Mouse (Mus musculus): ENCODE measurements around the gene Ksr2. TPM values are rescaled to one million over a fixed set of nuclear protein-coding genes. Genes with fewer than 3 reads are reported as not detected.

The Ksr2 gene
- total and polyA plus RNA-seq, 2 experiments = 0.06 to 0.09 TPM

DNA sequence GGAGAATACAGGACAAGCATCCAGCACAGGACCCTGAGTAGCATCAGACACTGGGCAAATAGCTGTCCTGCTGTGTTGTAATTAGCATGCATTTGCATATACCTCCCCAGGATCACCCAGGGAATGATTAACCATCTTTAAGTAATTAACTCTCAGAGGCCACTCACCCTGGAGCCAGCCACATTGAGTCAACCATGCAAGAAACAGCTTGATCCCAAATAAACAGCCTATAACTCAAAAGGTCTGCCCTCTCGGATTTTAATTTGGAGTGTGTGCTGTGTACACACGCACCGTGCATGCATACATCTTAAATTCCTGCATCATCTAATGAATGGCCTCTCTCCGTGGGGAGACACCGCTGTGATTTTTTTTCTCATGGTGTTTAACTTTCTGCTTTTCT is 335.6 kb downstream of the Ksr2 start:
- no peak overlapping the region for H3K27ac ChIP-seq (replicated peaks; ENCODE audit: insufficient read depth, low read depth, low read length)
- whole genome bisulfite sequencing = 38% methylated on average over 5 of the region's 5 CpGs
- no peaks in the 10 kb centered on the region for H3K36me3 ChIP-seq (ENCODE audit: control insufficient read depth, insufficient read depth, low read length)
- TF ChIP-seq CTCF (IDR thresholded peaks at IDR 0.05; ENCODE audit: low read depth, low read length) = no peak
- no peak for TF ChIP-seq POLR2A (IDR thresholded peaks at IDR 0.05; ENCODE audit: extremely low read depth, insufficient read depth, low read length)
- no peak overlapping the region for H3K9ac ChIP-seq (ENCODE audit: low read depth, low read length)
- no peaks in the 10 kb centered on the region for H3K27me3 ChIP-seq (ENCODE audit: control insufficient read depth, insufficient read depth, low read length)
- H3K79me2 ChIP-seq (ENCODE audit: control insufficient read depth, insufficient read depth, low read length) = no peaks in the 10 kb centered on the region
- H3K4me3 ChIP-seq (ENCODE audit: insufficient read depth, low read depth, low read length) = no peak overlapping the region
- no peaks in the 10 kb centered on the region for H3K4me1 ChIP-seq (ENCODE audit: control insufficient read depth, insufficient read depth, low read length)
- DNase-seq (ENCODE audit: extremely low read depth, low read depth, low spot score) = no peak

DNA sequence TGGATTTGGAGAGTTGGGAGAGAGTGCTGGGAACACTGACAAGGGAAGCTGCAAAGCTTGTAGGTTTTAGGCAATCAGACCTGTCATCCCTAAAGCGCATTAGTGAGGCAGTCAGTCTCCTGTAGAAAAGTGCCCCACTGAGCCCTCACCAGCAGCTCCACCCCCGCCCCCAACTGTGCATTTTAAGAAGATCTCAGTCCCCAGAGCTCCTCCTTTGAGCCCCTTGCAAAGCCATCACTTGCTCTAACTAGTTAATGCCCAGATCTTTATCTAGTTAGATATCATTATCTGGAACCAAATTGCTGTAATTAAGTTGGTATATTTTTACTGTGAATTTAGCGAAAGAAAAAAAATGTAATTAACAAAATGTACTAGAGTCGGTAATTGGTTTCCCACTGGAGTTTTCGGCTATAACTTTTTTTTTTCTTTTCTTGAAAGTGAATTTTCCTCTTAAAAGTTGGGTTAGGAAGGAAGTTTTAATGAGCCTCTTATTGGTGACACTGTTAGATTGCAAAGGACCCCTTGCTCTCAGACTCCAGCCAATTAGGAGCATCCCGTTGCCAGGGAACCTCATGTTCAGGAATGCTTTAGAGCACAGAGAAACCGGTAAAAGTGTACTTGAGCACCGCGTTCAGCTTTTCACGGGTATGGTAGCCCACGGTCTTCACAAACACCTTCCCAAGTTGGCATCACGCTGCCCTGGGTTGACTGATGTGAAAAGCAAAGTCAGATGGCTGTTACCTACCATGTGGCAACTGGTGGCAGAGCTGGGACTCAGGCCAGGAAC is 344.1 kb downstream of the Ksr2 start:
- Histone ChIP-seq H3K79me2 (ENCODE audit: control insufficient read depth, insufficient read depth, low read length) (no peaks in the 10 kb centered on the region), H3K27ac (replicated peaks; ENCODE audit: insufficient read depth, low read depth, low read length) (no peak overlapping the region), H3K4me3 (ENCODE audit: insufficient read depth, low read depth, low read length) (no peak overlapping the region), H3K27me3 (ENCODE audit: control insufficient read depth, insufficient read depth, low read length) (no peaks in the 10 kb centered on the region), H3K4me1 (ENCODE audit: control insufficient read depth, insufficient read depth, low read length) (no peaks in the 10 kb centered on the region), H3K9ac (ENCODE audit: low read depth, low read length) (no peak overlapping the region), H3K36me3 (ENCODE audit: control insufficient read depth, insufficient read depth, low read length) (no peaks in the 10 kb centered on the region)
- TF ChIP-seq CTCF (IDR thresholded peaks at IDR 0.05; ENCODE audit: low read depth, low read length) (no peak), POLR2A (IDR thresholded peaks at IDR 0.05; ENCODE audit: extremely low read depth, insufficient read depth, low read length) (no peak)
- WGBS = 56% methylated on average over 12 of the region's 12 CpGs
- DNase-seq (ENCODE audit: extremely low read depth, low read depth, low spot score) = no peak

DNA sequence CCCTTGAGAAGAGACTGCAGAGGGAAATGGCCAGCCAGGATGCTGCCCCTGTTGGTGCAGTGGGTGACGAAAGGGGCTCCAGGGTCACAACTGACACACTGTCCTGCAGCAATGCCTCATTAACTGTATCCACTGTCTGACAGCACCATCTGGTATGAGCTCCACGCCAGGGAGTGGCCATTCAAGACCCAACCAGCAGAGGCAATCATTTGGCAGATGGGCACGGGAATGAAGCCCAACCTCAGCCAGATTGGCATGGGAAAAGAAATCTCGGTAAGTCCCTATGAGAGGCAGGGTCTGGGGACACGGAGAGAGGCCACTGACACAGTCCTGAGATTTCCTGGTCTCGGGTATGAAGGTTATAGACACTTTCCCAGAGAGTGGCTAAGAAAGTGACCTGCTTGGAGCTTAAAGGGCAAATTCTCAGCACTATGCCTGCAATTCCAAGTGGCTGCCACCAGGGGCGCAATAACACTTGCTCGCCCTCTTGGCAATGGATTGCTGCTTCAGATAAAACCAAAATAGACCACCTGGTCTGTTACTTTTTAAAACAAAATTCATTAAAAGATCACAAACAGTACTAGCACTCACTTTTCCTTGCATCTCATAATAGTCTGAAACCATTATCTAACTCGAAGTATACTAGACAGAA is 347.5 kb downstream of the Ksr2 start:
- Histone ChIP-seq H3K4me3 (ENCODE audit: insufficient read depth, low read depth, low read length) (no peak overlapping the region), H3K36me3 (ENCODE audit: control insufficient read depth, insufficient read depth, low read length) (no peaks in the 10 kb centered on the region), H3K9ac (ENCODE audit: low read depth, low read length) (no peak overlapping the region), H3K27me3 (ENCODE audit: control insufficient read depth, insufficient read depth, low read length) (no peaks in the 10 kb centered on the region), H3K79me2 (ENCODE audit: control insufficient read depth, insufficient read depth, low read length) (no peaks in the 10 kb centered on the region), H3K4me1 (ENCODE audit: control insufficient read depth, insufficient read depth, low read length) (no peaks in the 10 kb centered on the region), H3K27ac (replicated peaks; ENCODE audit: insufficient read depth, low read depth, low read length) (no peak overlapping the region)
- WGBS = 78% methylated on average over 9 of the region's 9 CpGs
- no peak for DNase-seq (ENCODE audit: extremely low read depth, low read depth, low spot score)
- TF ChIP-seq CTCF (IDR thresholded peaks at IDR 0.05; ENCODE audit: low read depth, low read length) (peak; percentile 49), POLR2A (IDR thresholded peaks at IDR 0.05; ENCODE audit: extremely low read depth, insufficient read depth, low read length) (no peak)

DNA sequence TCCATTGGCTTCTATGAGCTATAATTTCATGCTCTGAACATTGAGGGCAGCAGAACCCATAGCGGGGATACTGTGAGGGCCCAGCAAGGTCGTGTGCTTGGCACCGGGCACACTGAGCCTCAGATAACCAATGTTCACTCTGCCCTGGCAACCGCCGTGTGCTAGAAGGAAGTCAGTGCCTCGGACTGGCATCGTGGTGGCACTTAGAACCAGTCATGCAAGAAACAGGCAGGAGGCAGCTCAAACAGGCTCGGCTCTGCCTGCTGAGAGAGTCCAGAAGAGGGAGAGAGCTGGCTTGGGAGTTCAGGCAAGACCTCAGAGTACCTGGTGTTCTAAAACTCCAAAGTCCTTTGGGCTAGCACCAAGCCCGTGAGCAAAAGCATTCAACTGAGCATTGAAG is 350.7 kb downstream of the Ksr2 start:
- TF ChIP-seq CTCF (IDR thresholded peaks at IDR 0.05; ENCODE audit: low read depth, low read length) (no peak), POLR2A (IDR thresholded peaks at IDR 0.05; ENCODE audit: extremely low read depth, insufficient read depth, low read length) (no peak)
- no peaks in the 10 kb centered on the region for H3K27me3 ChIP-seq (ENCODE audit: control insufficient read depth, insufficient read depth, low read length)
- no peak overlapping the region for H3K27ac ChIP-seq (replicated peaks; ENCODE audit: insufficient read depth, low read depth, low read length)
- H3K79me2 ChIP-seq (ENCODE audit: control insufficient read depth, insufficient read depth, low read length) = no peaks in the 10 kb centered on the region
- 84% methylated on average over 9 of the region's 9 CpGs for WGBS
- no peak overlapping the region for H3K9ac ChIP-seq (ENCODE audit: low read depth, low read length)
- no peak for DNase-seq (ENCODE audit: extremely low read depth, low read depth, low spot score)
- H3K4me1 ChIP-seq (ENCODE audit: control insufficient read depth, insufficient read depth, low read length) = no peaks in the 10 kb centered on the region
- H3K4me3 ChIP-seq (ENCODE audit: insufficient read depth, low read depth, low read length) = no peak overlapping the region
- no peaks in the 10 kb centered on the region for H3K36me3 ChIP-seq (ENCODE audit: control insufficient read depth, insufficient read depth, low read length)

DNA sequence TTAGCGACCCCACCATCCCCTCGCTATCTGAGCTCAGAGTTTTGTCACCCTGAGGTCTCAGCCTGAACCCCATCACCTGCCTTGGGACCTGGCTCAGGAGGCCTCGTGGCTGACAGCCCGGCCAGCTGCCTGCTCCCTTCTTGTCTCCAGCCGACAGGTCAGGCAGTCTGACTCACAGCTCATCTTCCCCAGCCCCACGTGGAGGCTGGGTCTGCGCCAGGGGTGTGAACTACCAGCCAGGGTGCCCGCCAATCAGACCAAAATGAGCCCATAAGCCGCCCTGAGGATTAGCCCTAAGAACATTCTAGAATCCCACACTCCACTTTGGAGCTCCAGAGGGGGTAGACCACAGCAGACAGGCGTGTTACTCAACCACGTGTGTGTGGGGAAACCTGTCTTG is 365.4 kb downstream of the Ksr2 start:
- Histone ChIP-seq H3K36me3 (ENCODE audit: control insufficient read depth, insufficient read depth, low read length) (no peaks in the 10 kb centered on the region), H3K27ac (replicated peaks; ENCODE audit: insufficient read depth, low read depth, low read length) (no peak overlapping the region), H3K4me3 (ENCODE audit: insufficient read depth, low read depth, low read length) (no peak overlapping the region), H3K4me1 (ENCODE audit: control insufficient read depth, insufficient read depth, low read length) (no peaks in the 10 kb centered on the region), H3K79me2 (ENCODE audit: control insufficient read depth, insufficient read depth, low read length) (no peaks in the 10 kb centered on the region), H3K27me3 (ENCODE audit: control insufficient read depth, insufficient read depth, low read length) (no peaks in the 10 kb centered on the region; the same call in 1 of the 2 replicates), H3K9ac (ENCODE audit: low read depth, low read length) (no peak overlapping the region)
- no peak for TF ChIP-seq POLR2A (IDR thresholded peaks at IDR 0.05; ENCODE audit: extremely low read depth, insufficient read depth, low read length)
- no peak for TF ChIP-seq CTCF (IDR thresholded peaks at IDR 0.05; ENCODE audit: low read depth, low read length)
- WGBS = 58% methylated on average over 11 of the region's 11 CpGs
- no peak for DNase-seq (ENCODE audit: extremely low read depth, low read depth, low spot score)

DNA sequence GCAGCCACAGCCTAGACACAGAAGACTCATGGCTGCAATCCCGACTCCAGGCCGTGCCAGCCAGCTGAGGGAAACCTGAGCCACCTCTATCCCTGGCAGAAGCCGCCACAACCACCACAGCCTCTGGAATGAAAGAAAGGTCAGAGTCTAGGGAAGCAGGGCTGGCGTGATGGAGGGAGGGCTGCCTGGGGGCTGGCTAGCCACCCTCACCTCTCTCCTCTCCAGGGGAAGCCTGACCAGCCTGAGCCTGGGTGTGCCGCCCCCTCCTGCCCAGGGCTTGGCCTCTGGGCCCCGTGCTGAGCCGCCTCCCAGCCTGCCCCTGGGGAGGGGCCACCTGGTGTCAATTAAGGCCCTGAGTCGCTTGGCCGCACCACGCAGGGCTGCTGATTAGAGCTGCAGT is 366.9 kb downstream of the Ksr2 start, which contains the start of gene Nos1:
TSS of gene Nos1 (plus strand) at position 352 of the 400 bp plus-strand sequence.
- Histone ChIP-seq H3K9ac (ENCODE audit: low read depth, low read length) (no peak within 1 kb of the TSS), H3K4me1 (ENCODE audit: control insufficient read depth, insufficient read depth, low read length) (no peaks in the 10 kb centered on the region), H3K27ac (replicated peaks; ENCODE audit: insufficient read depth, low read depth, low read length) (no peak within 1 kb of the TSS), H3K4me3 (ENCODE audit: insufficient read depth, low read depth, low read length) (no peak within 1 kb of the TSS), H3K79me2 (ENCODE audit: control insufficient read depth, insufficient read depth, low read length) (no peaks in the 10 kb centered on the region), H3K27me3 (ENCODE audit: control insufficient read depth, insufficient read depth, low read length) (no peaks in the 10 kb centered on the region), H3K36me3 (ENCODE audit: control insufficient read depth, insufficient read depth, low read length) (no peaks in the 10 kb centered on the region)
- TF ChIP-seq CTCF (IDR thresholded peaks at IDR 0.05; ENCODE audit: low read depth, low read length) (no peak), POLR2A (IDR thresholded peaks at IDR 0.05; ENCODE audit: extremely low read depth, insufficient read depth, low read length) (no peak)
- DNase-seq (ENCODE audit: extremely low read depth, low read depth, low spot score) = no peak
- 37% methylated on average over 10 of the region's 10 CpGs for WGBS

Measured in liver, adult 2 months (tissue).